Mouse (Mus musculus) stomach, postnatal 0 days (tissue): ENCODE measurements around the gene Dlgap1. TPM values are rescaled to one million over a fixed set of nuclear protein-coding genes. Genes with fewer than 3 reads are reported as not detected.

ENCODE experiments used
- ATAC-seq: fragments of 200-750 bp; cut with Nextera tagmentation; 2 replicates; pipeline ENCODE4 v1.8.0; 2017; ENCODE audit not compliant: low FRiP score, low TSS enrichment
- DNase-seq: peaks from one replicate; pipeline ENCODE4 v3.0.0-alpha.2; 2016; ENCODE audit warnings: low spot score
- H3K27ac ChIP-seq: fragments of 300-500 bp; sonication (generic); replicated peaks from 2 replicates; pipeline ENCODE4 v1.5.1; 2014; ENCODE audit warnings: mild to moderate bottlenecking, control low read depth
- H3K27me3 ChIP-seq: fragments of 300-500 bp; sonication (generic); 2 replicates; pipeline ENCODE4 v1.6.1; 2014; ENCODE audit warnings: low read length; ENCODE audit not compliant: control insufficient read depth, insufficient read depth
- H3K36me3 ChIP-seq: fragments of 300-500 bp; sonication (generic); 2 replicates; pipeline ENCODE4 v1.6.1; 2014; ENCODE audit warnings: low read length, mixed read lengths; ENCODE audit not compliant: control insufficient read depth, insufficient read depth
- H3K4me1 ChIP-seq: fragments of 300-500 bp; sonication (generic); replicated peaks from 2 replicates; pipeline ENCODE4 v1.6.1; 2014; ENCODE audit warnings: antibody characterized with exemption; ENCODE audit not compliant: control insufficient read depth, insufficient read depth
- H3K4me2 ChIP-seq: fragments of 300-500 bp; sonication (generic); replicated peaks from 2 replicates; pipeline ENCODE4 v1.6.1; 2014; ENCODE audit warnings: low read depth, mild to moderate bottlenecking, control low read depth, moderate library complexity
- H3K4me3 ChIP-seq: fragments of 300-500 bp; sonication (generic); 2 replicates; pipeline ENCODE4 v1.5.1; 2014; ENCODE audit warnings: low read depth, low read length, control low read depth
- H3K9ac ChIP-seq: fragments of 300-500 bp; sonication (generic); 2 replicates; pipeline ENCODE4 v1.6.1; 2014; ENCODE audit warnings: mild to moderate bottlenecking, low read length, control low read depth, mixed read lengths
- H3K9me3 ChIP-seq: fragments of 300-500 bp; sonication (generic); 2 replicates; pipeline ENCODE4 v1.6.1; 2016; ENCODE audit warnings: low read length; ENCODE audit not compliant: control insufficient read depth
- CTCF ChIP-seq: IDR thresholded peaks from 2 replicates; pipeline ENCODE4 v1.5.1; 2016; ENCODE audit warnings: antibody characterized with exemption, low read depth, mild to moderate bottlenecking, moderate library complexity
- EP300 ChIP-seq: optimal IDR thresholded peaks from 2 replicates; pipeline ENCODE3; 2016; ENCODE audit warnings: antibody characterized with exemption
- WGBS: fragments of 180-500 bp; shearing (Covaris S2); extraction: QIAGEN DNeasy Blood & Tissue Kit; methylation state at CpG from one replicate; pipeline ENCODE4 v1.1.7; 2014; 5-methylcytosine and 5-hydroxymethylcytosine counted together
- polyA plus RNA-seq: library from polyadenylated mRNA; unstranded; fragments of >200 nt; fragmentation: Nextera tagmentation; extraction: Ambion mirVana; gene quantifications from 2 replicates; pipeline ENCODE4 v1.2.1, GENCODE M21; 2015

The Dlgap1 gene
- polyA plus RNA-seq, 1 experiment from 2014 or later: 1.6 TPM

- no peaks in the 10 kb centered on the region for H3K4me1 ChIP-seq
- DNase-seq (no peak), ATAC-seq (no peak)
- TF ChIP-seq EP300: no peak
- no peak overlapping the region for H3K4me2 ChIP-seq
- H3K36me3 ChIP-seq: no peaks in the 10 kb centered on the region
- no peaks in the 10 kb centered on the region for H3K9me3 ChIP-seq
- H3K9ac ChIP-seq: no peak overlapping the region
- H3K27me3 ChIP-seq: no peaks in the 10 kb centered on the region
- H3K4me3 ChIP-seq: no peak overlapping the region
- no peak overlapping the region for H3K27ac ChIP-seq
- WGBS: 22% methylated on average over 10 of the region's 10 CpGs
Measured at GRCm38 (mm10) chr17:70772120-70772899, 803.4 kb downstream of the Dlgap1 start.

GRCm38 (mm10) chr17:70779770-70780169 lies 810.9 kb downstream of the Dlgap1 start:
- Histone ChIP-seq H3K9me3 (no peaks in the 10 kb centered on the region), H3K27me3 (no peaks in the 10 kb centered on the region), H3K27ac (no peak overlapping the region), H3K36me3 (no peaks in the 10 kb centered on the region), H3K4me3 (no peak overlapping the region), H3K9ac (no peak overlapping the region), H3K4me1 (peaks cover 2% of the 10 kb centered on the region; the same call in 1 of the 2 replicates), H3K4me2 (no peak overlapping the region)
- TF ChIP-seq CTCF (no peak), EP300 (no peak)
- WGBS: 25% methylated on average over 7 of the region's 7 CpGs
- no peak for DNase-seq
- 0 out of 2 replicates have a peak, but pooled peaks have one; percentile 23 for ATAC-seq

GRCm38 (mm10) chr17:70780726-70781689 lies 812.1 kb downstream of the Dlgap1 start:
- DNase-seq: peak; percentile 29

GRCm38 (mm10) chr17:70783273-70783672 lies 814.4 kb downstream of the Dlgap1 start:
- H3K9me3 ChIP-seq: no peaks in the 10 kb centered on the region
- H3K27ac ChIP-seq: no peak overlapping the region
- TF ChIP-seq EP300: no peak
- TF ChIP-seq CTCF: peak; percentile 53
- H3K4me2 ChIP-seq: no peak overlapping the region
- no peak for ATAC-seq
- no peaks in the 10 kb centered on the region for H3K27me3 ChIP-seq
- WGBS: 91% methylated on average over 3 of the region's 3 CpGs
- H3K4me1 ChIP-seq: peaks cover 2% of the 10 kb centered on the region; the same call in 1 of the 2 replicates
- H3K36me3 ChIP-seq: no peaks in the 10 kb centered on the region
- no peak for DNase-seq
- no peak overlapping the region for H3K4me3 ChIP-seq
- no peak overlapping the region for H3K9ac ChIP-seq

More at GRCm38 (mm10) chr17:70780726-70781689, 812.1 kb downstream of the Dlgap1 start:
- Histone ChIP-seq H3K27me3 (no peaks in the 10 kb centered on the region), H3K9me3 (no peaks in the 10 kb centered on the region), H3K4me2 (no peak overlapping the region), H3K9ac (no peak overlapping the region), H3K4me3 (no peak overlapping the region), H3K27ac (peak overlapping the region; percentile 53; the same call in 1 of the 2 replicates), H3K36me3 (no peaks in the 10 kb centered on the region), H3K4me1 (peaks cover 2% of the 10 kb centered on the region; the same call in 1 of the 2 replicates)
- TF ChIP-seq EP300 (no peak), CTCF (no peak)
- ATAC-seq: peak; percentile 73
- 37% methylated on average over 17 of the region's 18 CpGs for WGBS

GRCm38 (mm10) chr17:70787366-70787765 lies 818.5 kb downstream of the Dlgap1 start:
- H3K4me1 ChIP-seq: no peaks in the 10 kb centered on the region
- H3K4me2 ChIP-seq: no peak overlapping the region
- DNase-seq (no peak), ATAC-seq (no peak)
- H3K4me3 ChIP-seq: no peak overlapping the region
- H3K36me3 ChIP-seq: no peaks in the 10 kb centered on the region
- WGBS: 89% methylated on average over 2 of the region's 2 CpGs
- H3K9ac ChIP-seq: no peak overlapping the region
- no peaks in the 10 kb centered on the region for H3K9me3 ChIP-seq
- H3K27me3 ChIP-seq: no peaks in the 10 kb centered on the region
- H3K27ac ChIP-seq: no peak overlapping the region
- TF ChIP-seq EP300: no peak
- no peak for TF ChIP-seq CTCF
